Mouse (Mus musculus) kidney, postnatal 36 days (tissue): ENCODE measurements around the gene Slamf8.

Experiments
- DNase-seq, 2 experiments: peaks; one replicate each; pipeline ENCODE4 v3.0.0; 2021 to 2022; ENCODE audit warnings: mixed read lengths in 2 of 2

Gene Slamf8

GRCm38 (mm10) chr1:172593321-172593720 lies 3.0 kb upstream of the Slamf8 start:
- no peak for DNase-seq

GRCm38 (mm10) chr1:172585612-172586567 lies 4.5 kb downstream of the Slamf8 start:
- no peak for DNase-seq

GRCm38 (mm10) chr1:172585026-172585425 lies 5.3 kb downstream of the Slamf8 start:
- no peak for DNase-seq

- no peak for DNase-seq
Measured at GRCm38 (mm10) chr1:172584271-172584670, 6.1 kb downstream of the Slamf8 start.

- DNase-seq: no peak
Measured at GRCm38 (mm10) chr1:172582436-172582835, 7.9 kb downstream of the Slamf8 start.

- no peak for DNase-seq
Measured at GRCm38 (mm10) chr1:172580116-172580515, 10.3 kb downstream of the Slamf8 start.

GRCm38 (mm10) chr1:172567758-172568157 lies 22.6 kb downstream of the Slamf8 start:
- no peak for DNase-seq

- DNase-seq: no peak
Measured at GRCm38 (mm10) chr1:172566131-172566530, 24.2 kb downstream of the Slamf8 start.

- no peak for DNase-seq
Measured at GRCm38 (mm10) chr1:172563465-172563828, 26.9 kb downstream of the Slamf8 start.

GRCm38 (mm10) chr1:172562641-172563464 lies 27.5 kb downstream of the Slamf8 start:
- peak; percentile 85 to 86 for DNase-seq

GRCm38 (mm10) chr1:172555638-172556037 lies 34.7 kb downstream of the Slamf8 start, which contains the start of gene Vsig8:
TSS of gene Vsig8 (plus strand) at chr1:172555938.
- DNase-seq: no peak

- peak; percentile 33 to 44 for DNase-seq
Measured at GRCm38 (mm10) chr1:172552623-172553022, 37.7 kb downstream of the Slamf8 start.

- DNase-seq: no peak
Measured at GRCm38 (mm10) chr1:172551009-172551408, 39.4 kb downstream of the Slamf8 start.

- peak; percentile 62 to 66 for DNase-seq
Measured at GRCm38 (mm10) chr1:172550551-172550951, 39.8 kb downstream of the Slamf8 start.

GRCm38 (mm10) chr1:172549717-172550116 lies 40.7 kb downstream of the Slamf8 start:
- DNase-seq: no peak

GRCm38 (mm10) chr1:172549314-172549713 lies 41.1 kb downstream of the Slamf8 start:
- DNase-seq: peak in 1 of 2 experiments; percentile 15

GRCm38 (mm10) chr1:172548501-172548900 lies 41.9 kb downstream of the Slamf8 start:
- no peak for DNase-seq

GRCm38 (mm10) chr1:172546062-172546461 lies 44.3 kb downstream of the Slamf8 start:
- DNase-seq: no peak

GRCm38 (mm10) chr1:172540283-172540820 lies 50.0 kb downstream of the Slamf8 start:
- DNase-seq: no peak

GRCm38 (mm10) chr1:172539827-172540226 lies 50.5 kb downstream of the Slamf8 start:
- no peak for DNase-seq

- DNase-seq: no peak
Measured at GRCm38 (mm10) chr1:172535116-172535515, 55.3 kb downstream of the Slamf8 start.

GRCm38 (mm10) chr1:172532551-172532950 lies 57.8 kb downstream of the Slamf8 start:
- DNase-seq: peak in 1 of 2 experiments; percentile 66
